Mouse (Mus musculus): ENCODE results near the gene Fam118b.

DNA sequence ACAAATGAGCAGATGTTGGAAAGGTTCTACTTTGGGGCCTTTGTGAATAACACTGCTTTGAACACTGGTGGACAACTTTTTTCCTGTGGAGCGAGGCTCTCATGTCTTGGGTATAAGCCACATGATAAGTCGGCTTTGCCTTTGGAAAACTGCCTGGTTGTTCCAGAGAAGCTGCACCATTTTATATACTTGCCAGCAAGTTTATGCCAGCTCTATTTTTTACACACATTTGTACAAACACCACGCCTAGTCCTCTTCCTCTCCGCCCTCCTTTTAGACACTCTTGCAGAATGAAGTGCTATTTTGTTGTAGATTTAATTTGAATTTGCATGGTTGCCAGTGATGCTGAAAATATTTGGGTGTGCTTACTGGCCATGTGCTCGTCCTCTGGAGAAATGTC, 25.9 kb upstream of the Fam118b start:
- TF ChIP-seq CTCF (IDR thresholded peaks at IDR 0.05; ENCODE audit: extremely low read depth, insufficient read depth, low read length) (no peak), POLR2A (IDR thresholded peaks at IDR 0.05; ENCODE audit: extremely low read depth, insufficient read depth, low read length) (no peak)
